Mouse (Mus musculus): ENCODE measurements around the gene Slamf8. TPM values are rescaled to one million over a fixed set of nuclear protein-coding genes. Genes with fewer than 3 reads are reported as not detected.

Gene Slamf8
- total and polyA plus RNA-seq, 2 experiments from 2014 or later = 0.08 TPM; not detected in 1

DNA sequence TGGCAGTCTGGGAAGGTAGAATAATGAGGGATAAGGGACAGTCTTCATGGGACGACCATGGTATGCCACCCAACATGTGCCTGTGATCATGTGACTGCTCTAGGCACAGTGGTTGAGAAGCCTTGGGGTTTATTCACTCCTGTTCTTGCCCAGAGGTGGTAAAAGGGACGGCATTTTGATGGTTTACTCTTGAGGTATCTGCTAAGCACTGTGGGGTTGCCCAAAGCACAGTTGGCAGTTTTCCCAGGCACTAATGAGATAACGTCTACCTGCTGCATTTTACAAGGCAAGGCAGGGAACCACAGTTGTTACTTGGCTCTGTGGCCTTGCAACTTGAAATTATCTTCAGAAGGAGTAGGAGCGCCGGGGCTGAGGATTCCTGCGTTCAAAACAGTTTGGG is 50.5 kb downstream of the Slamf8 start:
- Histone ChIP-seq H3K9ac (0 out of 2 replicates have a peak overlapping the region, but pooled peaks have one; percentile 14), H3K9me3 (ENCODE audit: low read length) (no peaks in the 10 kb centered on the region), H3K4me3 (ENCODE audit: low read depth, low read length) (no peak overlapping the region), H3K36me3 (ENCODE audit: insufficient read depth) (no peaks in the 10 kb centered on the region), H3K4me2 (ENCODE audit: low read depth) (no peak overlapping the region), H3K27ac (ENCODE audit: low read depth, low read length) (0 out of 2 replicates have a peak overlapping the region, but pooled peaks have one; percentile 15), H3K27me3 (ENCODE audit: insufficient read depth, low read length) (no peaks in the 10 kb centered on the region), H3K4me1 (ENCODE audit: insufficient read depth) (no peaks in the 10 kb centered on the region)
- DNase-seq (no peak), ATAC-seq (peak; percentile 48)
- WGBS = 30% methylated on average over 6 of the region's 6 CpGs
- TF ChIP-seq CTCF (IDR thresholded peaks at IDR 0.05; ENCODE audit: low read depth) = no peak

DNA sequence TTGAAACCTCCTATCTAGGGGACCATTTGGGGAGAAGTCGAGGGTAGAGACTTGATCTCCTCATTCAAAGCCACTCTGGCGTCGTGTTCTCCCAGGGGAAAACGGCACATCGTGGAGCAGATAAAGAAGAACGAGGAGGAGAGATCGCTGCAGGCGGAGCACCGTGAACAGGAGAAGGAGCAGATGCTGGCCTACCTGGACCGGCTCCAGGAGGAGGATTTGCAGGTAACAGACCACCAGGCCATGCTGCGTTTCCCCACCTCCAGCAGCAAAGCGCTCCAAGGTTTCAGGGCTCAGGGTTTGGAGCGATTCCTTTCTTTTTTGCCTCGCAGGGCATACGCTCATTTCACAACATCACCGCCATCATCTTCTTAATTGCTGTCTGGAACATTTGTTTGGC is 55.3 kb downstream of the Slamf8 start:
- TF ChIP-seq CTCF (IDR thresholded peaks at IDR 0.05; ENCODE audit: low read depth) = no peak
- no peak for ATAC-seq
- 80% methylated on average over 16 of the region's 16 CpGs for WGBS

DNA sequence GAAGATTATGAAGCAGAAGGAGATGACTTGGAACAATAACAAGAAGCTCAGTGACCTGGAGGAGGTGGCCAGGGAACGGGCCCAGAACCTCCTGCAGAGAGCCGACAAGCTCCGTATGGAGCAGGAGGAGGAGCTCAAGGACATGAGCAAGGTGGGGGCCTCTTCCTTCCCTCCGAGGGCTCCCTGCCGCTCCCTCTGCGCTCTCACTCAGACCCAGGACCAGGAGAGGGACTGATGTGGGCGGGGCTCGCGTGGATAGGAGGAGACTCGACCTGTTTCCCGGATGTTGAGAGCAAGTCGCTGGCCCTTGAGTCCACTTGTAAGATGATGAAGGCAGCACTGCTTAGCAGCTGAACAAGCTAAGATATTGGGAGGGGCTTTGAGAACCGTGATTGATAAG is 57.8 kb downstream of the Slamf8 start:
- Histone ChIP-seq H3K36me3 (ENCODE audit: insufficient read depth) (no peaks in the 10 kb centered on the region), H3K4me2 (ENCODE audit: low read depth) (peak overlapping the region; percentile 24), H3K4me1 (ENCODE audit: insufficient read depth) (no peaks in the 10 kb centered on the region), H3K9me3 (ENCODE audit: low read length) (no peaks in the 10 kb centered on the region), H3K9ac (no peak overlapping the region), H3K27ac (ENCODE audit: low read depth, low read length) (no peak overlapping the region), H3K27me3 (ENCODE audit: insufficient read depth, low read length) (no peaks in the 10 kb centered on the region; the same call in 1 of the 2 replicates), H3K4me3 (ENCODE audit: low read depth, low read length) (no peak overlapping the region)
- TF ChIP-seq CTCF (IDR thresholded peaks at IDR 0.05; ENCODE audit: low read depth) = no peak
- DNase-seq = no peak
- ATAC-seq = peak; percentile 50
- 5% methylated on average over 13 of the region's 13 CpGs for WGBS

More for the DNA sequence above, 55.3 kb downstream of the Slamf8 start:
- H3K27me3 ChIP-seq (ENCODE audit: insufficient read depth, low read length) = no peaks in the 10 kb centered on the region; the same call in 1 of the 2 replicates
- no peaks in the 10 kb centered on the region for H3K4me1 ChIP-seq (ENCODE audit: insufficient read depth)
- H3K4me3 ChIP-seq (ENCODE audit: low read depth, low read length) = no peak overlapping the region
- H3K4me2 ChIP-seq (ENCODE audit: low read depth) = no peak overlapping the region
- H3K27ac ChIP-seq (ENCODE audit: low read depth, low read length) = no peak overlapping the region
- no peak overlapping the region for H3K9ac ChIP-seq
- no peak for DNase-seq
- H3K36me3 ChIP-seq (ENCODE audit: insufficient read depth) = no peaks in the 10 kb centered on the region
- no peaks in the 10 kb centered on the region for H3K9me3 ChIP-seq (ENCODE audit: low read length)

Other genes starting within 250 kb of the Slamf8 start
- 3.2 and 4.1 TPM in 2 replicates for gene Kcnj10, start 249.4 kb downstream of the Slamf8 start, total RNA-seq (2014; rRNA removed)
- 1.4 and 2.9 TPM in 2 replicates for gene Kcnj10, start 249.4 kb downstream of the Slamf8 start, polyA plus RNA-seq (2015; fragmentation: Nextera tagmentation; extraction: Ambion mirVana)
- 10.4 and 14.5 TPM in 2 replicates for gene Pigm, start 214.0 kb downstream of the Slamf8 start, total RNA-seq (2014; rRNA removed)
- gene Pigm, start 214.0 kb downstream of the Slamf8 start, polyA plus RNA-seq (2015; fragmentation: Nextera tagmentation; extraction: Ambion mirVana) = 1.9 and 2.3 TPM in 2 replicates
- gene Slamf9, start 115.2 kb downstream of the Slamf8 start, total RNA-seq (2014; rRNA removed) = 0.15 and 0.43 TPM in 2 replicates
- gene Slamf9, start 115.2 kb downstream of the Slamf8 start, polyA plus RNA-seq (2015; fragmentation: Nextera tagmentation; extraction: Ambion mirVana) = 0.21 and 0.30 TPM in 2 replicates
- gene Igsf9, start 108.8 kb downstream of the Slamf8 start, total RNA-seq (2014; rRNA removed) = 35.3 and 36.2 TPM in 2 replicates
- gene Igsf9, start 108.8 kb downstream of the Slamf8 start, polyA plus RNA-seq (2015; fragmentation: Nextera tagmentation; extraction: Ambion mirVana) = 13.3 and 25.6 TPM in 2 replicates
- 31.5 and 33.8 TPM in 2 replicates for gene Tagln2, start 90.5 kb downstream of the Slamf8 start, total RNA-seq (2014; rRNA removed)
- 42.8 and 48.5 TPM in 2 replicates for gene Tagln2, start 90.5 kb downstream of the Slamf8 start, polyA plus RNA-seq (2015; fragmentation: Nextera tagmentation; extraction: Ambion mirVana)
- gene Cfap45, start 69.8 kb downstream of the Slamf8 start, total RNA-seq (2014; rRNA removed) = 3.0 and 5.1 TPM in 2 replicates
- 3.9 and 5.5 TPM in 2 replicates for gene Cfap45, start 69.8 kb downstream of the Slamf8 start, polyA plus RNA-seq (2015; fragmentation: Nextera tagmentation; extraction: Ambion mirVana)
- 0.71 and 1.0 TPM in 2 replicates for gene Vsig8, start 34.6 kb downstream of the Slamf8 start, total RNA-seq (2014; rRNA removed)
- gene Vsig8, start 34.6 kb downstream of the Slamf8 start, polyA plus RNA-seq (2015; fragmentation: Nextera tagmentation; extraction: Ambion mirVana) = 0.45 and 0.67 TPM in 2 replicates
- not detected in 2 replicates for gene Fcrl6, start 12.0 kb upstream of the Slamf8 start, total RNA-seq (2014; rRNA removed)
- 0.18 TPM in 1 of 2 replicates, not detected in the other for gene Fcrl6, start 12.0 kb upstream of the Slamf8 start, polyA plus RNA-seq (2015; fragmentation: Nextera tagmentation; extraction: Ambion mirVana)
- gene Dusp23, start 42.4 kb upstream of the Slamf8 start, total RNA-seq (2014; rRNA removed) = 1.9 and 3.0 TPM in 2 replicates
- gene Dusp23, start 42.4 kb upstream of the Slamf8 start, polyA plus RNA-seq (2015; fragmentation: Nextera tagmentation; extraction: Ambion mirVana) = 8.0 and 8.9 TPM in 2 replicates
- gene Crp, start 107.5 kb upstream of the Slamf8 start, total RNA-seq (2014; rRNA removed) = 0.19 TPM in 1 of 2 replicates, not detected in the other
- not detected in 2 replicates for gene Crp, start 107.5 kb upstream of the Slamf8 start, polyA plus RNA-seq (2015; fragmentation: Nextera tagmentation; extraction: Ambion mirVana)

All from forebrain, postnatal 0 days (tissue).